10 mouse cellular contexts compared by ENCODE assay signal in genomic region chr12:77597627-77598333, GRCm38 (mm10).
DNase-seq lines count a peak whose midpoint lies in the region; ATAC-seq lines count a peak whose summit lies in the region.
"Had no signal": no experiment of that assay in that cellular context is flagged by ENCODE, and none has a peak within 500 bp of the region (broad histone marks: within the 10 kb centered on the region; RNA-seq: fewer than 3 reads in every experiment).

No protein-coding gene starts in this region.

- no peaks in the 10 kb centered on the region for H3K9me3 ChIP-seq in heart, embryonic 10.5 days
- H3K9me3 ChIP-seq: limb, embryonic 15.5 days had no signal

- H3K36me3 ChIP-seq in heart, embryonic 10.5 days = no peaks in the 10 kb centered on the region
- H3K36me3 ChIP-seq: limb, embryonic 15.5 days had no signal

- no peaks in the 10 kb centered on the region for H3K27me3 ChIP-seq in heart, embryonic 10.5 days (ENCODE audit: insufficient read depth, poor library complexity, severe bottlenecking)
- H3K27me3 ChIP-seq: limb, embryonic 15.5 days; Patski had no signal

- no peak for ATAC-seq in granulocyte monocyte progenitor cell, adult 5-6 weeks (replicated peaks; ENCODE audit: poor library complexity, severe bottlenecking)
- ATAC-seq: Patski had no signal

- DNase-seq in NIH3T3 (ENCODE audit: low read depth) = peak; percentile 6
- DNase-seq in cerebellum, postnatal 14 days = peak; percentile 73 to 87
- peak; percentile 87 for DNase-seq in heart, embryonic 10.5 days (ENCODE audit: low spot score)
- peak; percentile 66 for DNase-seq in kidney, adult 9 months
- peak; percentile 52 for DNase-seq in yolk sac, embryonic 10.5 days (ENCODE audit: low spot score)
- DNase-seq in frontal cortex, postnatal 10 days (ENCODE audit: low spot score in 2 of 2) = no peak
- no peak for DNase-seq in left cerebral cortex, postnatal 14 days (ENCODE audit: low spot score in 2 of 2)

- 0 out of 2 replicates have a peak overlapping the region, but pooled peaks have one; percentile 3 for H3K4me3 ChIP-seq in heart, embryonic 10.5 days
- H3K4me3 ChIP-seq: limb, embryonic 15.5 days had no signal

- peak overlapping the region; percentile 87 for H3K27ac ChIP-seq in heart, embryonic 10.5 days
- H3K27ac ChIP-seq: limb, embryonic 15.5 days had no signal

- peaks cover 48% of the 10 kb centered on the region for H3K4me1 ChIP-seq in heart, embryonic 10.5 days

- intact Hi-C loops in left cerebral cortex, postnatal 14 days (cut with DNase I) = no loop called here

- WGBS in heart, embryonic 10.5 days = 17% methylated on average over 3 of the region's 3 CpGs

Comparison
In these comparisons a context has a peak if more than half of its experiments do, and no peak if none do; other contexts are left out.
1. DNase-seq: peak in NIH3T3 (single experiment), cerebellum, postnatal 14 days (2 of 2), heart, embryonic 10.5 days (single experiment), kidney, adult 9 months (single experiment) and yolk sac, embryonic 10.5 days (single experiment); none in frontal cortex, postnatal 10 days (0 of 2) and left cerebral cortex, postnatal 14 days (0 of 2).